Mouse (Mus musculus): ENCODE data around the gene Phka2. TPM values are rescaled to one million over a fixed set of nuclear protein-coding genes. Genes with fewer than 3 reads are reported as not detected.

Gene Phka2
- total RNA-seq (2021) = 10 to 100 TPM; 24.7 to 36.3 TPM
- long read RNA-seq, experiment 1, full-length matches to known transcripts = 3 of 6 reads
- long read RNA-seq, experiment 1, partial matches to known transcripts = 0 of 6 reads
- long read RNA-seq, experiment 1, other reads (novel, unspliced or antisense) = 3 of 6 reads
- long read RNA-seq, experiment 2, full-length matches to known transcripts = 4 of 9 reads
- long read RNA-seq, experiment 2, partial matches to known transcripts = 2 of 9 reads
- long read RNA-seq, experiment 2, other reads (novel, unspliced or antisense) = 3 of 9 reads

DNA sequence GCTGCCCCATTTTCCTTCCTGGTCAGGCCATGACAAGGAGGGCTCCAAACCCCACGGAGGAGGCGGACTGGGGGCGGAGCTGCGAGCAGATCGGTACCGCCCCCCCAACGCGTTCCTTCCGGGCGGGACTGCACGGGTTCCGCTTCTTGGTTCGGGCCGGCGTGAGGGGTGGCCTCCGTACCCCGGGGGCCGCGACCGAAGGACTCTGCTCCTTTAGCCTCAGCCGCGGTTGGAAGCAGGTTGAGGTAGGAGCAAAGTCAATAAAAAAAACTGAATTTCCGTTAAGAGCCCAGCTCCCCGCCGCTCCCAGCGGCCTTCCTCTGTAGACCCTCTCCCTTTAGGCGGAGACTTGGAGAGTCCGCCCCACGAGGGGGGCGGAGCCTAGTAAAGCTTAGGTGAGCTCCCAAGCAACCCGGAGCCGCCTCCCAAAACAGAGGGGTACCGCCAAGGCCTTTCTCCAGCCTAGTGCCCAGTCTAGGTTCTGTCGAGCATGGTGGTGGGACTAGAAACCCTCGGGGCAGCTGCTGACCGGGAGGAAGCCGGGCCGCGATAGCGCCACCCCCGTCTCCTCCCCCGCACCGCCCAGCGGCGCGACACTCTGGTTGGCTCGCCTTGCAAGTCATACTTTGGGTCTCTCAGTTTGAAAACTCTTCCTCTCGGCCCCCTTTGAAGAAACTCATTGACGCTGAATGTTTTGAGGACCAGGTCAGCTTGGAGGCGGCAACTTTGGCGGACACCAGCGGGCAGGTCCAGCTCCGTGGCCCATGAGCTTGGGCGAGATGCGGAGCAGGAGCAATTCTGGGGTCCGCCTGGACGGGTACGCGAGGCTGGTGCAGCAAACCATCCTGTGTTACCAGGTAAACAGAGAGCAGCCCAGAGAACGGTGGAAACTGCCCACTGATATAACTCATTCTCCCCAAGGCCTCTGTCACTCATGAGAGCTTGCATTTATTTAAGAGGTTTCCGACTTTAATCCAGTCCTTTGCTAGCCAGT lies at the start of gene Phka2:
TSS of gene Phka2 (plus strand) at position 119 of the 994 bp plus-strand sequence.
- intact Hi-C loops (cut with DNase I) = no loop called here
- DNase-seq (ENCODE audit: low spot score in 2 of 2) = peak; percentile 60 to 72

DNA sequence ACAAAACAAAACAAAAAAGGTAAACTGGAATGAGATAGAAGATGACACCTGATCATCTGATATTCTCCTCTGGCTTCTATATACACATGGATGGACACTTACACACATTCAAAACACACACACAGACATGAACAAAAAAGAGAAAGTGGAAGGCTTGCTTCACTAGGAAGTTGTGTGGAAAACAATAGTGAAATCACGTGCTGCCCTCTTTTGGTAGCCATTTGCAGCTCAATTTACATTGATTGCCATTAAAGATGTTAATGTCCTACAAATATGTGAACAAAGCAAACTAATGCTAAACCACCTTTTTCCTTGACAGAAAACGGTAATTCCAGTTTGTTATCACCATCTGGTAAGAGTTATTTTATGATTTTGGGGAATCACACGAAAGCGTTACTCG lies 46.3 kb upstream of the Phka2 start:
- intact Hi-C loops (cut with DNase I) = no loop called here
- no peak for DNase-seq (ENCODE audit: low spot score in 2 of 2)

DNA sequence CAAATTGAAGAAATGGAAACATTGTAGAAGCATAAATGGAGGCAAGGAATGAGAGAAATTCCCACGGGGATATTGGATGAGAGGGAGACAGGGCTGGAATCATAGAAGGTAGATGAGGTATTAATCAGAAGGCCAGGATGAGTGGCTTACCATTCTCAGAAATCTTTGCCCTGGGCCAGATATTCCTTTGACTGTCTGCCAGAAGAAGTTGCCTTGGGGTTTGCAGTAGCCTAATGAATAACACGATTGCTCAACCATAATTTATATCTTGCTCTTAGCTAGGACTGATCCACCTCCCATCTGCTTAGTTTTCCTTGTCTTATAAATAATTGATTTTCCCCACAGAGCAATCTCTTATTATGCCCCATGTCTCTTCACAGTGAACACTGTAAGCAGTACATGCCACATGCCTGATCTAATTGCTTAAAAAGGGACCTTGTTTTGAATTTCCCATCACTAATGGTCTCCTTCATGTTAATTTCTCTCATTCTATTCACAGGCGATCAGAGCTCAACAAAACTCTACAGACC lies 30.6 kb upstream of the Phka2 start:
- intact Hi-C loops (cut with DNase I) = no loop called here
- no peak for DNase-seq (ENCODE audit: low spot score in 2 of 2)

DNA sequence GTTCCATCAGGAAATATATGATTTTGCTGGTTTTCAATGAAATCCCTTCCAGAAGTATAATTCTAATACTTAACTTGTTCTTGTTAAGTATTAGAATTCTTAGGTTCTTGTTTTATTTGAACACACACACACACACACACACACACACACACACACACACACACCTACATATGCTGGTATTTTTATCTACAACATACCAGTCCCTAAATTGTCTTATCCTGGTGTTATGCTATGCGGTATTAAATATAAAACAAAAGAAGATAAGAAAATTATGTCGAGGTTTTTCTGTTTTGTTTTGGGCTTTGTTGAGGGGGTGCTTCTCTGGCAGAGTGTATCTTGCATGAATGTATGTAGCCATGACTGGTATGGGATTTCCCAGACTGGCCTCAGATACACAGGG lies 12.2 kb upstream of the Phka2 start:
- intact Hi-C loops (cut with DNase I) = no loop called here
- no peak for DNase-seq (ENCODE audit: low spot score in 2 of 2)

DNA sequence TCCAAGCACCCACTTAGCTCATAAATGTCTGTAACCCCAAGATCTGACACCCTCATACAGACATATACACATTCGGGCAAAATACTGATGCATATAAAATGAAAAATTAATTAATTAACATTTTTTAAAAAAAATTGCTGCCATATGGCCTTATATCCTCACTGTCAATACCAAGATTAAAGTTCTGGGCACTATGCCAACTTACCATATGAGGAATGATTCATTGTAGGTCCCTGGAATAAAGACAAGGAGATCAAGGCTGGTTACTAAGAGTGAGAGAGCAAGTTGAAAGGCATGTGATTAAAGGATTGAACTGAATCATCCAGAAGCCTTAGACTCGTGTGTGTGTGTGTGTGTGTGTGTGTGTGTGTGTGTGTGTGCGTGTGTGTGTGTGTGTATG lies 7.6 kb upstream of the Phka2 start:
- intact Hi-C loops (cut with DNase I) = no loop called here

DNA sequence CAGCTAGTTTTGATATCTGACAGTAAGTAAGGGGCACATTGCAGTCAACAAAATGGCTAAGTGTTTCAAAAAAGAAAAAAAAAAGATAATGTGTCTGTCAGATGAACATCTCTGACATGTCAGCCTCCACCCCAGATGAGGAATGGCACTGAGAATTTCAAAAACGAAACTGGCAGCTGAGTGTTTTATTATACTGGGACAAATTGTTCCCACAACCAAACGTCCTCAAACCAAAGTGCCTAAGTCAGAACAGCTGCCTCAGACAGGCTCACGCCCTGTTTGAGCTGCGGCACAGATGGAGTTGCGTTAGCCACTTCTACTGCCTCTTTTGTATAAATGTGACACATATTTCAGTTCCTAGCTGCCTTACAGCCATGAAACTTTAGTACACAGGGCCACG lies 7.0 kb upstream of the Phka2 start:
- DNase-seq (ENCODE audit: low spot score in 2 of 2) = no peak
- intact Hi-C loops (cut with DNase I) = no loop called here

More for the DNA sequence above, 7.6 kb upstream of the Phka2 start:
- DNase-seq (ENCODE audit: low spot score in 2 of 2) = peak in 1 of 2 experiments; percentile 23

DNA sequence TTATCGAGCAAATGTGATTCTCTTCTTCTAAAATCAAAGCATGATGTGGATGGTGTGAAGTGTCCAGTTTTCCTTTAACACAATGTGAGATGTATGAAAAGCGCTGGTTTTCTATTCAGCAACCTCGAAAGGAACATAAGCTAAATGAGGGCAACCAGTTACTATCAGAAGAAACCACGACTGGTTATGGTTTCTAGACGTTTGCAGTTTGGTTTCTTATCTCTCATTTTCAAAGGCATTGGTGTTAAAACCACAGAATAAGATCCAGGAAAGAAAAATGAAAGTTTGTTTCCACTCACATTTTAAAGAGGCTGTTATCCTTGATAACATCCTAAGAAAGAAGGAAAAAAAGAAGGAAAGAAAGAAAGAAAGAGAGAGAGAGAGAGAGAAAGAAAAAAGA lies 5.5 kb upstream of the Phka2 start:
- DNase-seq (ENCODE audit: low spot score in 2 of 2) = no peak
- intact Hi-C loops (cut with DNase I) = no loop called here

DNA sequence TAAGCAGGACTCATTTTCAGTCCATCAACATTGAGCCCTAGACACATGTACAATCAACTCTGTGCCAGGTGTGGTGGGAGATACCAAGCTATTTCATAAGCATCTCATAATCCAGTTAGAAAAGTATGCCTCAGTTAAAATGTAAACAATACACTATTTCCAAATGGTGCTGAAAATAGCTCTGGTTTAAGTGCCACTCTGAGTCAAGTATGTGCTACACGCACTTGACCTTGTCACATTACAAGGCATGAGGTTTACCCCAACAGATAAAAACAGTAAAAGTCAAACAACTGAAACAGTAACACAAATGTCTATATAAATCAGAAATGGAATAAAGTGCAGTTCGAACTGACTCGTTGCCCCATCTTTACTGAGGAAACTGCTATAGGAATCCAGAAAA lies 871 bp upstream of the Phka2 start:
- intact Hi-C loops (cut with DNase I) = no loop called here
- no peak for DNase-seq (ENCODE audit: low spot score in 2 of 2)

DNA sequence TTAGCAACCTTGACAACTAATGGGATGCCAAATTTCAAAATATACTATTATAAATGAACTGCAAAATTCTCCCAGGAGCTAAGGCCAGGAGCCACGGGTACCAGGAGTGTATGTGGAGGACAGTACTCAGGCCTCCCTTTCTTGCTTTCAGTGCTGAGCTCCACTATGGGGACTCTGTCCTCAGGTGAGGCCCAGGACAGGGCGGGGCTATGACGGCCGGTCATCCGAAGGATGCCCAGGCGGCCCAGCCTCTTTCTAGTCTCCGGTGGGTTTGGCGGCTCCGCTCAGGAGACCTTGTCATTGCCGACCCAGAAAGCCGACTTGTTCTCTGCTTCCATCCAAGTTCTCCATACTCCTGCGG lies 299 bp upstream of the Phka2 start:
- DNase-seq (ENCODE audit: low spot score in 2 of 2) = no peak
- intact Hi-C loops (cut with DNase I) = no loop called here

DNA sequence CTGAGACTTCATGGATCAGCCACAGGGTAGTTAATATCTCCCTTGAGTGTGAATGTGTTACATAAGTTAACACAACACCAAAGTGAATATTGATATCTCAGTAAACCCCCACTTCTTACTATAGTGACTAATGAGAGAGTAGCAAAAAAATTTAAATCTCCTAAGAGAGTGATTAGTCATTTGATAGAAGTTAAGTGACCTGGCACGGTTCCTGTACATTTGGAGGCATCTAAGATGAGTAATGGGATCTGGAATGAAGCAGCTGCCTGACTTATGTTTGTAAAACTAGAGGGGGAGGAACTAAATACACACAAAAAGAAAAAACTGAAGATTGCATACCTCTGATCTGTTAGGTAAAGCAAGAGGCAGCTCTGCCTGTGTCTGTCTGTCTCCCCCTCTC lies 7.1 kb downstream of the Phka2 start:
- intact Hi-C loops (cut with DNase I) = no loop called here
- no peak for DNase-seq (ENCODE audit: low spot score in 2 of 2)

DNA sequence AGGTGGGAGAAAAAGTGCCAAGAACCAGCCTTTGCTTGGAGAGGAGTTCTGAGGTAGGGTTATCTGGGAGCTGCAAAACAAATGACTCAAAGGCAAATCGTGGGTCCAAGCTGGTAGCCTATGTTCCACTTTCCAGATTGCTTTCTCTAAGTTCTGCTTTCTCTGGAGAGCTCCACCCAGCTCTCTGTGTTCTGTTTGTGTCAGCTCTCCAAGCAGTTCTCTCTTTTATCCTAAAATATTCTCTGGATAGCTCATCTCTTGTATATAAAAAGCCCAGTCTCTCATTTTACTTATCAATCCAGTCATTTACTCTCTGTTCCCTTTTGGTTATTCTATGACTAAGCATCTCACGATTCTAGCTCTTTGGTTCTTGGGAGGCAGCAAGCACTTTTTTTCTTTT lies 8.2 kb downstream of the Phka2 start:
- DNase-seq (ENCODE audit: low spot score in 2 of 2) = no peak
- intact Hi-C loops (cut with DNase I) = no loop called here

DNA sequence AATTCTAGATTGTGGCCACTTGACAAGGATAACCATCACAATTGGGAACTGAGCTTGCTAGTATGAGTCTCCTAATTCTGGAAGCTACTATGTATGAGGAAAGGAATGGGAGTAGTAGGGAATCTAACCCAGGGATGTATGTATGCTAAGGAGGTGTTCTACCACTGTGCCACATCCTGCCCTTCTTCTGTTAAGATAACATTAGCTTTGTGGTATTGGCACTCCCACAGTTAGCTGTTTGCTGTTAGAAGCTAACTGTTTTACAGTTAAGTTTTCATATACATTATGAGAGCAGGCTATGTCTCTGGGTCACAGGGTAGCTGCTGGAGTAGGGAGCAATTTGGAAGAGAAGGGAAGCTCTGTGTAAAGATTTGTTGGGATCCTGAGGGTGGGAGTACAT lies 14.1 kb downstream of the Phka2 start:
- DNase-seq (ENCODE audit: low spot score in 2 of 2) = no peak
- intact Hi-C loops (cut with DNase I) = no loop called here

DNA sequence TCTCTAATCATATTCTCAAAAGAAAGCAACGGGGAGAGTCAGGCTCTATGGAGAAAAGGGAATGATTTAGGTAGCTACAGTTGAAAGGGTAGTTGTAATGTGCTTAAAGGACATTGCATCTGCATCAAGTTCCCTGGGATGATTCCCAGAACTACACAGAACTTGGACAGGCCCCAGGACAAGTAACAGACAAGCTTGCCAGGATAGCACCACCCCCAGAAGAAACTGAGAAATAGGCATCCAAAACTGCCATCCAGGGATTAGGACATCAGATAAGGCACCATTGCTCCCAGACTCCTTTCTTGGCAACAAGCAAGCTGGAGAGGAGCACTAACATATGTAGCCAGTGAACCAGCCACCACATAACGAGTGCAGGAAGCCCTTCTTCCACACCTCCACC lies 40.8 kb downstream of the Phka2 start:
- intact Hi-C loops (cut with DNase I) = no loop called here
- no peak for DNase-seq (ENCODE audit: low spot score in 2 of 2)

DNA sequence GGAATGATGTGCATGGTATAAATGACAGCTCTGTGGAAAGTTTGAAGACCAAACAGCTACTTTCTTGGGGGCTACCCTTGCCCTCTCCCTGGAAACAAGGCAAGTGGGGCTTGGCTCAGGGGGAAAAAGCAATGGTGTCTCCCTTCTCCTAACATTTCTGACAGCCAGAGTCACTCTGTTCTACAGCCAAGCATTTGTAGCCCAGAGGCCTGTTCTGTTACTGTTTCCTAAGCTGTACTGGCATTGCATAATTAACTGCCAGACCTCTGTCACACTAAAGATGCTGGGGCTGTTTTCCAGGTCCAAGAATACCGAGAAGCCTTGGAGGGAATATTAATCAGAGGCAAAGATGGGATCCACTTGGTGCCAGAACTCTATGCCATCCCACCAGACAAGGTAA lies 46.9 kb downstream of the Phka2 start:
- intact Hi-C loops (cut with DNase I) = no loop called here
- DNase-seq (ENCODE audit: low spot score in 2 of 2) = no peak

DNA sequence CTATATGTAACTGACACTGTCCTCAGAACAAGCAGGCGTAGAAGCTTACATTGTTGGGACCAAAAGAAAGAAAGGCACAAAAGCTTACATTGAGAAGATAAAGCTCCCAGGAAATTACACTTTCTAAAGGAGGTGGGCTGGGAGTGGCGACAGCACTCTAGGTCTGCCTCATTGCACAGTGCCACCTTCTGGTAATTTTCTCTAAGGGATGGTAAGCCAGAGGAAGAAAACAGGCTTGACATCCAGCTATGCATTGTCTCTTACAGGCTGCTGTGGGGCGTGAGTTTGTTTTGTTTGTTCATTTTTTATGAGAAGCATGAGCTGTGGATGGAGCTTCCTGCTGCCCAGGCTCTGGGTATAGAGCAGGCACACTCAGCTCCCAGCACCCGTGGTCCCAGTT lies 50.1 kb downstream of the Phka2 start:
- intact Hi-C loops (cut with DNase I) = no loop called here
- peak; percentile 15 to 22 for DNase-seq (ENCODE audit: low spot score in 2 of 2)

DNA sequence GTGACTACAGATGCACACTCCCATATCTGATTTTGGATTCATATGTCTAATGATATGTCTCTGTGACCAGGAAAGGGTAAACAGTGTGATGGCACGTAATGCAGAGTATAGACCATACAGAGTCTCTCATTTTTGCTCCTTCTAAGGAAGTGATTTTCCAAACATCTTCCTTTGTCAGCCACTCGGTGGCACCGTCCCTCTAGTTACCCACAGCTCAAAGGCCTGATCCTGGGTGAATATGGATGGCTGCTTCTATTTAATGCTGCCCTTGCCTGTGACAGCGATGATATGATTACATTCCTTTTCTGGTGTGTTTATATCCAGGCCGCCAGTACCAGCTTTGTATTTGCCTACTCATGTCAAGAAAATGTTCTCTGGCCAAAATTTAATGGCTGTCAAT lies 81.6 kb downstream of the Phka2 start:
- no peak for DNase-seq (ENCODE audit: low spot score in 2 of 2)
- intact Hi-C loops (cut with DNase I) = loop anchor here (10.0 kb wide), 1 partner anchor 441 kb away; no protein-coding TSS in a partner anchor

DNA sequence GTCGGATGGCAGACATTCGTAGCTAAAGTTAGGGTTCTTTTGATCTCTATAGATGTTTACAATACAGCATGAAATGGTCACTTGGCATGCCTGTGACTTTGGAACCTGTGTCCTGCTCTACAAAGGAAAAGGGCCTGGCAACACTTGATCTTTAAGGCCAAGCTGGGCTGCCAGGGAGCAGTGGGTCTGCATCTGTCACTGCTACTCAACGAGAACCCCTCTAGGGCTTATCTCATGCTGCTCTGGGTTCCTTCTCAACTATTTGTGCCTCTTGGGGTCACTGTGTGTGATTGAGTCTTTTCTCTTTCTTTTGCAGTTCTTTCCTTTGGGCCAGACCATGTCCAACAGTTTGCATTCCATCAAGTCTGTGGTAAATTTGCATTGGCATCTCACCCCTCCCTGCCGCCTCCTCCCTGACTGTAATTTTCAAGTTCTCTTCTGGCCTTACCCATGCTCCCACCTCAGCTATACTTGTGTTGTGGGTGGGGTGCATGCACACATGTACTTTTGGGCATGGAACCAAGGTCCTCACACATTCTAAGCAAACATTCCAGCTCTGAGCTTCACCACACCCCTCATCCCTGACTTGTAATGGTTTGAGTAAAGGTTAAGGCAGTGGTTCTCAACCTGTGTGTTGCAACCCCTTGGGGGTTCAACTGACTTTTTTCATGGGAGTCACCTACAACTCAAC lies 82.3 kb downstream of the Phka2 start:
- DNase-seq (ENCODE audit: low spot score in 2 of 2) = no peak
- intact Hi-C loops (cut with DNase I) = loop anchor here (10.0 kb wide), 1 partner anchor 441 kb away; no protein-coding TSS in a partner anchor

DNA sequence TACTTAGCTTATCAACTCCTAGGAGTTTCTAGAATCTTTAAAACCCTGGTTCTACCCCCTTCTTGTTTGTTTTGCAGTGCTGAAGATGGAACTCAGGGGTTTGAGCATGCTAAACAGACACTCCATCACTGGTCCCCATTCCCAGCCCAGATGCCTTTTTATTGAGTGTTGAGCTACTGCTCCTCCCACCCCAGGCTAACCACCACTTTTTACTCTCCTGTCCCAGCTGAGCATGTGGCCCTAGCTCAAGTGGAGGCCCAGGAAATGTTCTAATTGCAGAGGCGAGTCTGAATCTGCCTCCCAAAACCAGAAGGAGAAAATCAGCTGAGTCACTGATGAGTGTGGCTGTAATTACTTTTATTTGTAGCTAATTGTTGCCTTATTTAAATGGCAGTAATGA lies 83.1 kb downstream of the Phka2 start:
- intact Hi-C loops (cut with DNase I) = loop anchor here (10.0 kb wide), 1 partner anchor 440 kb away; no protein-coding TSS in a partner anchor
- no peak for DNase-seq (ENCODE audit: low spot score in 2 of 2)

DNA sequence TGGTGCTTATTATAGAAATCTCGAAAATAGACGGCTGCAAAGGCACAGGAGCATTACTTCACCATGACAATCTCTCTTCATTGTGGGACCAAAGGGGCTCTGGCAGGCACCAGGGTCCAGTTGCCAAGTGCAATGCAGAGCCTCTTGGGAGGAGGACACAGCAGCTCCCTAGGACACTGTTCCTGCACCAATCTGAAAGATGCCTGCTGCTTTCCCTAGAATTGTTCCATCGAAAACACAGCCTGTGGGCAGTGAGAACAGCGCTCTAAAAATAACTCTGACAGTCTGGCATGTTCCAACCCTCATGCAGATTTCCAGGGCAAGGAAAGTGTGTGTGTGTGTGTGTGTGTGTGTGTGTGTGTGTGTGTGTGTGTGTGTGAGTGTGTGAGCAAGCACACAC lies 86.6 kb downstream of the Phka2 start:
- intact Hi-C loops (cut with DNase I) = loop anchor here (10.0 kb wide), 1 partner anchor 436 kb away; no protein-coding TSS in a partner anchor

DNA sequence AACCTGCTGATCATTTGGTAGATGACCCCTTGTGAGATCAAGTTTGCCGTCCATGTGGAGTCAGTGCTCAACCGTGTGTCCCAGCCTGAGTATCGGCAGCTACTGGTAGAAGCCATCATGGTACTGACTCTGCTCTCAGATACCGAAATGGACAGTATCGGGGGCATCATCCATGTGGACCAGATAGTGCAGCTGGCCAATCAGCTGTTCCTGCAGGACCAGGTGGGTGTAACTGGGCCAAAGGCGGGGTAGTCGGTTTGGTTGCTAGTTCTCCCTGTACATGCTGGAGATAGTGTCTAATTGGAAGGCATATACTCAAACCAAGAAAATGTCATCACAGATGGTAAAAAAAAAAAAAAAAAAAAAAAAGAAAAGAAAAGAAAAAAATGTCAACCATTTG lies 88.2 kb downstream of the Phka2 start:
- DNase-seq (ENCODE audit: low spot score in 2 of 2) = no peak
- intact Hi-C loops (cut with DNase I) = loop anchor here (5.0 to 10.0 kb wide), 2 partner anchors 182 to 405 kb away; partner anchors contain the start of gene Cdkl5

More for the DNA sequence above, 86.6 kb downstream of the Phka2 start:
- peak; percentile 39 to 71 for DNase-seq (ENCODE audit: low spot score in 2 of 2)
